Mouse (Mus musculus) CH12.LX (cell line): ENCODE measurements at regions not wholly inside any gene's neighbourhood (a gene's known extent, or its start where the extent isn't known, plus 50 kb on each side); places are given as distances from the start of the nearest gene placed in this dataset.

Experiments
- DNase-seq: peaks from one replicate; pipeline ENCODE4 v3.0.0-alpha.2; 2013; ENCODE audit errors: extremely low read depth
- H3K27ac ChIP-seq: 2 replicates; pipeline ENCODE4 v1.5.1; 2012; ENCODE audit warnings: low read depth, mild to moderate bottlenecking, control low read depth, moderate library complexity; ENCODE audit not compliant: insufficient read depth
- H3K27me3 ChIP-seq: replicated peaks from 2 replicates; pipeline ENCODE3; 2012; ENCODE audit warnings: inconsistent platforms
- H3K36me3 ChIP-seq, 2 experiments: replicated peaks in 1 of 2; 2 replicates each; pipeline versions ENCODE3 to v1.6.1; 2012; ENCODE audit warnings: inconsistent platforms in 1 of 2, low read length in 1 of 2, mild to moderate bottlenecking in 1 of 2, mixed read lengths in 1 of 2, moderate library complexity in 1 of 2; ENCODE audit not compliant: control insufficient read depth in 1 of 2, insufficient read depth in 1 of 2
- H3K4me1 ChIP-seq, 2 experiments: 2 replicates each; pipeline ENCODE4 v1.6.1; 2012; ENCODE audit warnings: inconsistent platforms in 1 of 2, moderate library complexity in 1 of 2; ENCODE audit not compliant: insufficient read depth in 2 of 2, control insufficient read depth in 1 of 2
- H3K4me2 ChIP-seq: 2 replicates; pipeline ENCODE4 v1.6.1; 2012; ENCODE audit warnings: low read depth, mild to moderate bottlenecking, control low read depth; ENCODE audit not compliant: poor library complexity, insufficient read depth, severe bottlenecking
- H3K4me3 ChIP-seq, 3 experiments: fragments of 150-350 bp in 1 of 3; sonication (generic) in 1 of 3; replicated peaks in 1 of 3; 2 replicates each; pipeline versions ENCODE3 to v1.5.1; 2011 to 2012; ENCODE audit warnings: low read depth in 2 of 3, low read length in 2 of 3, mild to moderate bottlenecking in 2 of 3, moderate library complexity in 2 of 3, control low read depth in 1 of 3, improper control_type of control experiment in 1 of 3, inconsistent platforms in 1 of 3, mixed read lengths in 1 of 3; ENCODE audit not compliant: poor library complexity in 1 of 3
- H3K79me2 ChIP-seq: replicated peaks from 2 replicates; pipeline ENCODE4 v1.6.1; 2012; ENCODE audit warnings: mild to moderate bottlenecking, moderate library complexity; ENCODE audit not compliant: control insufficient read depth, poor library complexity, insufficient read depth, severe bottlenecking; ENCODE audit errors: extremely low read depth
- H3K9ac ChIP-seq: 2 replicates; pipeline ENCODE4 v1.6.1; 2012; ENCODE audit warnings: low read depth, mild to moderate bottlenecking, control low read depth, moderate library complexity; ENCODE audit not compliant: insufficient read depth
- H3K9me3 ChIP-seq: replicated peaks from 2 replicates; pipeline ENCODE3; 2012; ENCODE audit warnings: low read length, inconsistent platforms, mixed read lengths
- CHD2 ChIP-seq: IDR thresholded peaks from 2 replicates; pipeline ENCODE4 v1.6.1; 2011; ENCODE audit warnings: low read length, improper control_type of control experiment
- E2F4 ChIP-seq: IDR thresholded peaks from 2 replicates; pipeline ENCODE4 v1.6.1; 2011; ENCODE audit warnings: low read depth, low read length, improper control_type of control experiment; ENCODE audit not compliant: insufficient replicate concordance
- EP300 ChIP-seq: IDR thresholded peaks from 2 replicates; pipeline ENCODE4 v1.6.1; 2011; ENCODE audit warnings: low read length, improper control_type of control experiment
- GABPA ChIP-seq: IDR thresholded peaks from 2 replicates; pipeline ENCODE4 v1.6.1; 2012; ENCODE audit warnings: low read depth, low read length, improper control_type of control experiment, inconsistent platforms; ENCODE audit not compliant: insufficient replicate concordance
- IRF4 ChIP-seq: IDR thresholded peaks from 2 replicates; pipeline ENCODE4 v1.6.1; 2014; ENCODE audit warnings: low read depth, mild to moderate bottlenecking, inconsistent platforms, low read length, improper control_type of control experiment
- JUN ChIP-seq: IDR thresholded peaks from 2 replicates; pipeline ENCODE4 v1.6.1; 2011; ENCODE audit warnings: low read depth, mild to moderate bottlenecking, low read length, improper control_type of control experiment, moderate library complexity; ENCODE audit not compliant: insufficient read depth
- MAFK ChIP-seq: IDR thresholded peaks from 2 replicates; pipeline ENCODE4 v1.6.1; 2011; ENCODE audit warnings: low read length, improper control_type of control experiment; ENCODE audit not compliant: insufficient replicate concordance
- MAZ ChIP-seq: IDR thresholded peaks from 2 replicates; pipeline ENCODE4 v1.6.1; 2012; ENCODE audit warnings: low read depth, mild to moderate bottlenecking, inconsistent platforms, low read length, improper control_type of control experiment, moderate library complexity
- MEF2A ChIP-seq: IDR thresholded peaks from 2 replicates; pipeline ENCODE4 v1.6.1; 2014; ENCODE audit warnings: low read depth, mild to moderate bottlenecking, inconsistent platforms, low read length, improper control_type of control experiment, borderline replicate concordance
- PAX5 ChIP-seq: IDR thresholded peaks from 2 replicates; pipeline ENCODE4 v1.6.1; 2012; ENCODE audit warnings: low read length, inconsistent platforms, mixed read lengths
- RAD21 ChIP-seq: IDR thresholded peaks from 2 replicates; pipeline ENCODE4 v1.6.1; 2011; ENCODE audit warnings: low read depth, mild to moderate bottlenecking, low read length, improper control_type of control experiment, moderate library complexity
- SIN3A ChIP-seq: IDR thresholded peaks from 2 replicates; pipeline ENCODE4 v1.6.1; 2012; ENCODE audit warnings: low read length, improper control_type of control experiment, inconsistent platforms
- TBP ChIP-seq: conservative IDR thresholded peaks from 2 replicates; pipeline ENCODE4 v1.6.1; 2011; ENCODE audit warnings: low read depth, low read length, improper control_type of control experiment
- dilution Hi-C: fragments of 300-500 bp; cut with MboI; formaldehyde crosslinking; loops from 2 replicates; pipeline ENCODE4 v1.14.3; 2020; ENCODE audit warnings: low sequenced_read_pairs; ENCODE audit not compliant: extremely low pct_unique_long_range_greater_than_20kb, extremely low pct_ligation_motif_present
- in situ Hi-C: fragments of 300-500 bp; cut with MboI; formaldehyde crosslinking; loops from 3 replicates; pipeline ENCODE4 v1.14.3; 2019; ENCODE audit warnings: low sequenced_read_pairs, low pct_ligation_motif_present, low pct_unique_long_range_greater_than_20kb, mixed read lengths

GRCm38 (mm10) chr12:106565263-106565681, 555.2 kb downstream of the Vrk1 start:
- Histone ChIP-seq H3K36me3 (no peaks in the 10 kb centered on the region), H3K4me2 (no peak overlapping the region), H3K79me2 (no peaks in the 10 kb centered on the region), H3K4me1 (no peaks in the 10 kb centered on the region), H3K9me3 (peaks cover 76% of the 10 kb centered on the region), H3K27me3 (no peaks in the 10 kb centered on the region), H3K4me3 (no peak overlapping the region), H3K27ac (no peak overlapping the region), H3K9ac (no peak overlapping the region)
- DNase-seq, result no peak
- TF ChIP-seq CHD2 (no peak), IRF4 (no peak), JUN (no peak), SIN3A (no peak), MAZ (no peak)
- dilution Hi-C loops, result no loop called here
- in situ Hi-C loops, result no loop called here

GRCm38 (mm10) chr12:106566361-106566760, 556.3 kb downstream of the Vrk1 start:
- dilution Hi-C loops (no loop called here), in situ Hi-C loops (no loop called here)
- no peak overlapping the region for H3K27ac ChIP-seq
- H3K9me3 ChIP-seq, result peaks cover 76% of the 10 kb centered on the region
- no peaks in the 10 kb centered on the region for H3K36me3 ChIP-seq
- H3K79me2 ChIP-seq, result no peaks in the 10 kb centered on the region
- no peak for DNase-seq
- H3K4me2 ChIP-seq, result no peak overlapping the region
- H3K4me1 ChIP-seq, result no peaks in the 10 kb centered on the region
- H3K4me3 ChIP-seq, result no peak overlapping the region
- no peak overlapping the region for H3K9ac ChIP-seq
- no peaks in the 10 kb centered on the region for H3K27me3 ChIP-seq
- TF ChIP-seq MAFK (no peak), MEF2A (no peak), EP300 (no peak), IRF4 (no peak), E2F4 (no peak), TBP (no peak), PAX5 (no peak)
- TF ChIP-seq, all 38 proteins: peak for 0

- TF ChIP-seq IRF4 (no peak), GABPA (no peak), RAD21 (no peak)
- no peak for DNase-seq
- Histone ChIP-seq H3K4me2 (no peak overlapping the region), H3K9me3 (peaks cover 80% of the 10 kb centered on the region), H3K79me2 (no peaks in the 10 kb centered on the region), H3K4me1 (no peaks in the 10 kb centered on the region), H3K27me3 (no peaks in the 10 kb centered on the region), H3K9ac (no peak overlapping the region), H3K27ac (no peak overlapping the region), H3K36me3 (no peaks in the 10 kb centered on the region), H3K4me3 (no peak overlapping the region)
- in situ Hi-C loops, result no loop called here
- dilution Hi-C loops, result no loop called here
Observed at GRCm38 (mm10) chr12:106567116-106567515, 557.1 kb downstream of the Vrk1 start.
